Mouse (Mus musculus): Measurements from ENCODE around the gene Zc3h18. TPM values are rescaled to one million over a fixed set of nuclear protein-coding genes. Genes with fewer than 3 reads are reported as not detected.
A peak's percentile ranks its signal among the peaks of the same experiment; 100 is the strongest.

Zc3h18 gene
- total and polyA plus RNA-seq, 3 experiments = 30.2 to 122 (median 98.5) TPM

DNA sequence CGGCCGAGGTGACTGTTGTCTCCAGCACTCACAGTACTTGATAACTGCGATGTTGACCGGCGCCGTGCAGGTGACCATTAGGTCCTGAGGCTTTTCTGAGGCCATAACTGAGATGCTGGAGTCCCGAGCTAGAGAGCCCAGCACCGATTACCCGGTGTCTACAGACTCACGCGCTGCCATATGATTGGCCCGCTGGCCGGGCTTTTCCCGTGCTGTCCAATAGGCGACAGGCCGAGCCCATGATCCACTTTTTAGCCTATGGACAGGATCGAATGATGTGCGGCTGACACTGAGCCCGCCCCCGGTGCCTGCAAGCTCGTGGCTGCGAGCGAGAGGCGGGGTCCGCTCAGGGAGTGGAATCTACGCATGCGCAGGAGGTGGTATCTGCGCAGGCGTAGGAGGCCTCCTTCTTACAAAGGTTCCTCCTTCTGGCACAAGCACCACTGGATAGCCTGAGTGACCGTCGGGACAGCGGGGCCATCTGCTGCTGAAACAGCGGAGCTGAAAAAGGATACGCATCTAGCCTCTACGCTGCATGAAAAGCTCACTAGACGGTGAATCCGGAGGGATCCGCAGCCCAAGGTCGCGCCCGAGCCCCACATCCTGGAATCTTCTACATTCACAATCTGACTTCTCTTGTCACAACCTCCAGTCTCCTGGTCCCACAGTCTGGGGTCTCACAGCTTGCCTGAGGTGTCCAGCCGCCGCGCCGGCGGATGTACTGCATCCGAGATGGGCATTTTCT, 67.0 kb downstream of the Zc3h18 start, which contains the start of gene Mvd (continued):
- no peak for TF ChIP-seq POLR2AphosphoS5 (IDR thresholded peaks at IDR 0.05; ENCODE audit: borderline replicate concordance, low read depth, low read length)
- peak; percentile 59; the same call in 1 of the 2 replicates for TF ChIP-seq HCFC1 (IDR thresholded peaks at IDR 0.05; ENCODE audit: low read depth, low read length)
- peak; percentile 66 for TF ChIP-seq SIN3A (IDR thresholded peaks at IDR 0.05; ENCODE audit: low read length)
- peak; percentile 56; the same call in 1 of the 2 replicates for TF ChIP-seq USF1 (IDR thresholded peaks at IDR 0.05; ENCODE audit: low read depth, low read length)
- peak; percentile 79; the same call in 1 of the 2 replicates for TF ChIP-seq POLR2AphosphoS2 (IDR thresholded peaks at IDR 0.05; ENCODE audit: low read length)

DNA sequence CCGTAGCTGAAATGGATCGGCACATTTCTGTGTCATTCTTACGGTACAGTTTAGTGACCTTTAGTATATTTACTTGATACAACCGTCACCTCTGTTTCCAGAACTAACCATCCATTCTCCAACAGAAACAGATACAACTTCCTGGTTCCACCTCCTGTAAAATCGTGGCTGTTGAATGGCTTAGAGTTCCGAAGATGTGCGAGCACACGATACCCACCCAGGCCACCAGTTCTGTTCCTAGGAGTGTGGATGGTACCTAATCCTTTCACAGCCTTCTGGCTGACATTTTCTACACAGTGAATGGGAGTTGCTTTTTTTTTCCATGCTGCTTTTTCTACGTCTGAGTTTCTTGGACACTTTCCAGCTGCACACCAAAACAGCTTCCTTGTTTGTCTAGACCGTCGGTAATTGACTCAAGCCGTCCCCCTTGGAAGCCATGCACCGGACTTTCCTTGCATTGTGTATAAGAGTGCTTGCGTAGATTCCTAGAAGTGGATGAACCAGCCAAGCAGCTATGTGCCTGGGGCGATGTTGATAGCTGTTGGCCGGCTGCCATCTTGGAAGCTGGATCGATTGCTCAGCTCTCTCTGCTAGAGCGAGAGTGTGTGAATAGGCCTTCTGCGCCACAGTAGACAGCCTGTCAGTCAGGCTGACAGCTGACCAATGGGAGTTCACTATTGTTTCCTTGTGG, 67.8 kb downstream of the Zc3h18 start:
- Histone ChIP-seq H3K4me1 (ENCODE audit: control insufficient read depth in 1 of 2, insufficient read depth in 2 of 2, low read length in 2 of 2) (peaks cover 0 to 3% of the 10 kb centered on the region in 2 experiments; a peak in 1 of 4 replicates), H3K9me3 (replicated peaks; ENCODE audit: insufficient read depth, low read length) (no peaks in the 10 kb centered on the region)
- no peak for TF ChIP-seq CHD2 (IDR thresholded peaks at IDR 0.05; ENCODE audit: low read length)
- 0 out of 2 replicates have a peak, but pooled peaks have one; percentile 24 for TF ChIP-seq ELF1 (IDR thresholded peaks at IDR 0.05; ENCODE audit: low read depth, low read length)
- 0 out of 2 replicates have a peak, but pooled peaks have one; percentile 42 for TF ChIP-seq MAZ (IDR thresholded peaks at IDR 0.05; ENCODE audit: low read depth, low read length)
- no peak for TF ChIP-seq NELFE (IDR thresholded peaks at IDR 0.05; ENCODE audit: low read depth, low read length)
- no peak for TF ChIP-seq POLR2AphosphoS5 (IDR thresholded peaks at IDR 0.05; ENCODE audit: borderline replicate concordance, low read depth, low read length)
- no peak for TF ChIP-seq POLR2AphosphoS2 (IDR thresholded peaks at IDR 0.05; ENCODE audit: low read length)
- TF ChIP-seq USF2 (IDR thresholded peaks at IDR 0.05; ENCODE audit: borderline replicate concordance in 1 of 2, insufficient read depth in 1 of 2, low read depth in 1 of 2, low read length in 2 of 2) = no peak
- 0 out of 2 replicates have a peak, but pooled peaks have one; percentile 28 for TF ChIP-seq CHD1 (IDR thresholded peaks at IDR 0.05; ENCODE audit: low read depth, low read length)
- 0 out of 2 replicates have a peak, but pooled peaks have one; percentile 25 for TF ChIP-seq TBP (IDR thresholded peaks at IDR 0.05; ENCODE audit: low read depth, low read length)
- TF ChIP-seq TAL1 (IDR thresholded peaks at IDR 0.05; ENCODE audit: low read length) = peak; percentile 68
- TF ChIP-seq ZNF384 (IDR thresholded peaks at IDR 0.05; ENCODE audit: low read depth, low read length) = peak; percentile 71
- no peak; a peak in 1 of 4 replicates for TF ChIP-seq POLR2A (IDR thresholded peaks at IDR 0.05; ENCODE audit: control insufficient read depth in 1 of 2, insufficient read depth in 1 of 2, low read depth in 1 of 2, low read length in 2 of 2, poor library complexity in 1 of 2)
- no peak; the same call in 1 of the 2 replicates for TF ChIP-seq RAD21 (IDR thresholded peaks at IDR 0.05; ENCODE audit: low read depth, low read length)
- TF ChIP-seq GATA1 (IDR thresholded peaks at IDR 0.05; ENCODE audit: low read depth, low read length) = no peak; the same call in 1 of the 2 replicates
- no peak for TF ChIP-seq MYB (IDR thresholded peaks at IDR 0.05; ENCODE audit: low read depth, low read length)
- TF ChIP-seq MAFK (IDR thresholded peaks at IDR 0.05; ENCODE audit: borderline replicate concordance, low read depth, low read length) = no peak
- peak; percentile 71 for TF ChIP-seq HCFC1 (IDR thresholded peaks at IDR 0.05; ENCODE audit: low read depth, low read length)
- TF ChIP-seq JUND (IDR thresholded peaks at IDR 0.05; ENCODE audit: low read depth, low read length) = no peak
- no peak for TF ChIP-seq USF1 (IDR thresholded peaks at IDR 0.05; ENCODE audit: low read depth, low read length)
- no peak for TF ChIP-seq KAT2A (conservative IDR thresholded peaks at IDR 0.05; ENCODE audit: low read depth, low read length)
- peak in 1 of 2 experiments; percentile 53; a peak in 3 of 4 replicates for TF ChIP-seq EP300 (IDR thresholded peaks at IDR 0.05; ENCODE audit: low read depth in 1 of 2, low read length in 2 of 2)
- 0 out of 2 replicates have a peak, but pooled peaks have one; percentile 47 for TF ChIP-seq MYC (IDR thresholded peaks at IDR 0.05; ENCODE audit: low read depth, low read length)
- peak; percentile 83 for TF ChIP-seq SIN3A (IDR thresholded peaks at IDR 0.05; ENCODE audit: low read length)
- peak; percentile 22; the same call in 1 of the 2 replicates for TF ChIP-seq RCOR1 (IDR thresholded peaks at IDR 0.05; ENCODE audit: low read depth, low read length)
- TF ChIP-seq ZKSCAN1 (IDR thresholded peaks at IDR 0.05; ENCODE audit: low read depth, low read length) = no peak
- TF ChIP-seq BHLHE40 (IDR thresholded peaks at IDR 0.05; ENCODE audit: borderline replicate concordance, low read depth, low read length) = no peak
- TF ChIP-seq E2F4 (IDR thresholded peaks at IDR 0.05; ENCODE audit: borderline replicate concordance, low read depth, low read length) = no peak
- peak; percentile 58; the same call in 1 of the 2 replicates for TF ChIP-seq MAX (IDR thresholded peaks at IDR 0.05; ENCODE audit: low read length)
- no peak for TF ChIP-seq ZC3H11A (IDR thresholded peaks at IDR 0.05; ENCODE audit: low read depth, low read length)
- peak; percentile 29; the same call in 1 of the 2 replicates for TF ChIP-seq ETS1 (IDR thresholded peaks at IDR 0.05; ENCODE audit: low read depth, low read length)
- TF ChIP-seq ZMIZ1 (IDR thresholded peaks at IDR 0.05; ENCODE audit: low read depth, low read length) = no peak

More for the DNA sequence above, 67.8 kb downstream of the Zc3h18 start:
- Histone ChIP-seq H3K27ac (ENCODE audit: control insufficient read depth, low read depth, low read length) (peak overlapping the region; percentile 74), H3K9ac (ENCODE audit: control insufficient read depth, low read depth, low read length, poor library complexity, severe bottlenecking) (peak overlapping the region; percentile 76), H3K36me3 (ENCODE audit: control insufficient read depth in 1 of 2, insufficient read depth in 2 of 2, low read length in 2 of 2) (no peaks in the 10 kb centered on the region), H3K4me3 (ENCODE audit: control insufficient read depth in 1 of 2, insufficient read depth in 1 of 2, low read depth in 2 of 2, low read length in 2 of 2) (peak overlapping the region; percentile 75 to 76), H3K79me2 (ENCODE audit: control insufficient read depth, insufficient read depth, low read length, poor library complexity) (0 out of 2 replicates have a peak, but pooled peaks cover 3% of the 10 kb centered on the region), H3K27me3 (ENCODE audit: control insufficient read depth in 1 of 2, insufficient read depth in 2 of 2, low read length in 2 of 2) (no peaks in the 10 kb centered on the region)
- DNase-seq (ENCODE audit: low read depth, low spot score) = peak; percentile 92

Measured in MEL (cell line).